Mouse (Mus musculus) retina, embryonic 14.5 days (tissue): ENCODE results near the gene Glcci1.

ENCODE experiments used
- DNase-seq: peaks from one replicate; pipeline ENCODE4 v3.0.0-alpha.2; 2015; ENCODE audit warnings: low spot score

Gene Glcci1

DNA sequence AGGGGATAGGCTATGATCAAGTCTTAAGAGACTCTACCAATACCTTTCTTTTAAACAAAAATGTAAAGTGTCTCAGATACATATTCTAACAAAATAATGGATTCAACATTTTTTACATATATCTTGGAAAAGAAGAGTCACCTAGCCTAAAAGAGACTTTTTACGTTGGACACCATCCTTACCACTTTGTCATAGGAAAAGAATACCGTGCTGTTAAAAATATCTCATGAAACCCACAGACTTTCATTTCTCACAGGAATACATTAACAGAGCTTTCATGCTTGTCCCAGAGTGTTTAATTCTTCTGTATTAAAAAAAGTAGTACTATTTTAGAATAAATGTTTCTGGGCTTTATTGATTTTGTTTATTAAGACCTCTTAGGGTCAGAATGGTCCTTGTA, 41.8 kb downstream of the Glcci1 start:
- DNase-seq = no peak

DNA sequence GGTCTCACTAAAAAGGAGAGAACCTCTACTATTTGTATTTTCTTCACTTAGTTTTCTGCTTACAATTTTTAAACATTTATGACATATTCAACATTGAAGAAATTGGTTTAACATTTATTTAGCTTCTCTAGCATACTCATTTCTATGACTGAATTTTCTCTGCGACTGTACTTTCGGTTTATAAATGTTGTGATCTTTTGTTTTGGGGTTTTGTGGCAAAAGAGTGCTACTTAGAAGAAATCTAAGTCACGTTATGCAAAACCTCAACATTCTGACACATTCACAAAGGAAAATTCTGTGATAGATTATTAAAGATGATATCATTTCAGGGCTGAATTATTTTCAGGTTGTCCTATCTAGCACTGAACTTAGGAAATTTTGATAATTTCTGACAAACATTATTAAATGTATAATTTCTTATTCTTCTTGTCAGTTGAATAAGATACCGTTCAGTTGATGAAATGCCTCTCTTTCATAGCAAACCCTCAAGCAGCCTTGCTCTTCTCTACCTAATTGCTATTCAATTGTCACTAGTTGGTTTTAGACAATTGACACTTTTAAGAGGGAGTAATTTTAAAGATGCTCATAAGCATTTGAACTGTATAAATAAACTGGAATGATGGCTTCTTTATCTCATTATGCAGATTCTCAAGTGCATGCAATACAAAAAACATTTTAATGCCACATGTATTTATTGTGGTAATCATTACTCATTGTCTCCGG, 47.6 kb downstream of the Glcci1 start:
- no peak for DNase-seq

DNA sequence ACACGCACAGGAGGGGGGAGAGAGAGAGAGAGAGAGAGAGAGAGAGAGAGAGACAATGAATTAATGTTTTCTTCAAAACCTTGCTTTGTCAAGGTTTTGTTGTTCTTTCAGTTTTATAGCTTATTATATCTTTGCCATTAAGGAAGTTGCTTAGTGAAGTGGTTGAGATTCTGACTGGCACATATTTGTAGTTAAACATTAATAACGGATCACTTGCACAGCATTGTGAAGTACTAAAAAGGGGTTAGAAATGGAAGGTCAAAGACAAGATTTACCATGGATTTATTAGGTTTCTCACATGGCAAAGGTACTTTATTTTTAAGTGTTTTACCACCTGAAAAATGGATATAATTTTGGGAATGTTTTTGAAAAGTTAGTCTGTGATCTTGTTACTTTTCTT, 51.3 kb downstream of the Glcci1 start:
- no peak for DNase-seq

DNA sequence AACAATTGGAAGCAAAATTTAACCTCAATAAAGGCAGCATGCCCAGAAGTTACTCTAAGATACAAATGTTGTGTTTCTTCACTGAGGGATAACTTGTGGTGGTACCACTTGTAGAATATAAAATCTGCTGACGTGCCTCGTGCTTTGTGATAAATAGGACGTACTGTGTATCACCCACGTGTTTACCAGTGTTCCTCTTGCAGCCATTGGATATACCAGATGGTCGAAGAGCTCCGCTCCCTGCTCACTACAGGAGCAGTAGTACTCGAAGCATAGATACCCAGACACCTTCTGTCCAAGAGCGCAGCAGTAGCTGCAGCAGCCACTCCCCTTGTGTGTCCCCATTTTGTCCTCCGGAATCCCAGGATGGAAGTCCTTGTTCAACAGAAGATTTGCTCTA, 73.0 kb downstream of the Glcci1 start:
- no peak for DNase-seq

DNA sequence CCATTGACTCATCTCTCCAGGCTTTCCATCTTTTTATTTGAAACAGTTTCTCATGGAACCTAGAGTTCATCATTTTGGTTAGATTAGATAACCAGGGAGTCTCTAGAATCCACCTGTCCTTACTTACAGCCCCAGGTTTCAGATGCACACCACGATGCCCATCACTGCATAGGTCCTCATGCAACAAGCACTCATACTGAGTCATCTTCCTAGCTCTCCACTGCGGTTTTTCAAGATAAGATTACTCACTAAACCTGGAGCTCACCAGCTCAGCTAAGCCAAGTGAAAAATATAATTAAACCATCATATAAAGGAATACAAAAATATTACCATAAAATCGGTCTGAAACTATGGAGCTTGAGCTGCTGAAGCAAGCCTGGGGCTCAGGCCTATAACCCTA, 74.5 kb downstream of the Glcci1 start:
- DNase-seq = no peak

GRCm38 (mm10) chr6:8591665-8592064, 82.3 kb downstream of the Glcci1 start:
- DNase-seq = no peak

DNA sequence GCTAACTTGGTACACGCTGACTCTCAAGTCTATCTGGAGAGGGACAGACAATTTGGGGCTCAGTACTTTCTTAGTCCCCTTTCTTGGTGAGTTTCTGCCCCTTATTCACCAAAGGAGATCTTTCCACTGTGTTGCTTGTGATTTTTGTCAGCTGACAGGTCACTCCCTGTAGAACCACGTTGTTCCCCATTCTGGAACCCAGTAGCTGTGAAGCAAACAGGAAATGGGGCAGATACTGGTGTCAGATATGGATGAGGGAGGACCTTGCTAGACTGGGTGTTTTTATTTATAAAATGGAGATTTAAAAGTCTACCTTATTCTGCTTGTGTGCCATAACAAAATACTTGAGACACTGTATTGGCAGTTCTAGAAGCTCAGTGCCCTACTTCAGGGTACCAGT, 108.0 kb downstream of the Glcci1 start:
- DNase-seq = no peak

GRCm38 (mm10) chr6:8619582-8620350, 110.4 kb downstream of the Glcci1 start:
- DNase-seq = no peak

DNA sequence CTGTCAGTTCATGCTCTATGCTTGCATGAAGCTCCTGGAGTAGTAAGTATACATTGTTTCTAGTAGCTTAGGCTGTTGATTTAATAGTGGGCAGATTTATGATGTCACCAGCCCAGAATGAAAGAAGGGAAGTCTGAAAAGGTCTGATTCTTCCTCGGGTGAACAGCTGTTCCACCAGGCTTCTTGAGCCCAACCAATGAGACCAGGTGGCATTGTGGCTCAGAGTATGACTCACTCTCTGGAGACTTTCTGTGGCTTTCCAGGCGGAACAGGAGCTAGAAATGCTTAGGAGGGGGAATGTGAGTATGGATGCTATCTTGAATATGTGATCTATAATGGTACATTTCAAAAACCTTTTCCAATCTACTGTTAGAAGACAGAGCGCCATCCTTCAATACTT, 113.6 kb downstream of the Glcci1 start:
- DNase-seq = no peak

- DNase-seq = no peak
Observed at GRCm38 (mm10) chr6:8628226-8628625, 118.8 kb downstream of the Glcci1 start.

DNA sequence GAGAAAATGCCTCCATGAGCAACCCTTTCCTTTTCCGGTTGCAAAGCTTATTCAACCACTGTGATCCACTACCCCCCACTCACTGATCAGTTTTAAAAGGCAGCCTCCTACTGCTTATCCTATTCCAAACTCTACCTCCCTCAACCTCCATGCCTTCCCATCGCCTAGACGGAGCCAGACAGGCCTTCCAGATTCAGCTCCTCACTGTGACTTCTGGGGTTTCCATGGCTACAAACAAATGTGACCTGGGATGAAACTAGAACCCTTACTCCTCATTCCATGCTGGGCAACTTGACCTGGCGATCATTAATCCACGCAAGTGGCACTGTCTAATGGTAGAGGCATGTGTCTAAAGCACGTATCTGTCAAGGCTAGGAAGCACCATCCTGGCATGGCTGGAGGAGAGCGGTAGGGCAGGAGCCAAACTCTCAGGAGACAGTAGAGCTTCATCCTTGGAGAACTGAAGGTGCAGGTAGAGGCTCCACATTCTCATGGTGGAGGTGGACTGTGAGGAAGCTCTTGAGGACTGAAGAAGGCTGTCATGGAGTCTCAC, 119.4 kb downstream of the Glcci1 start:
- DNase-seq = no peak

- no peak for DNase-seq
Observed at GRCm38 (mm10) chr6:8630531-8630930, 121.1 kb downstream of the Glcci1 start.

GRCm38 (mm10) chr6:8631362-8631761, 122.0 kb downstream of the Glcci1 start:
- DNase-seq = no peak

DNA sequence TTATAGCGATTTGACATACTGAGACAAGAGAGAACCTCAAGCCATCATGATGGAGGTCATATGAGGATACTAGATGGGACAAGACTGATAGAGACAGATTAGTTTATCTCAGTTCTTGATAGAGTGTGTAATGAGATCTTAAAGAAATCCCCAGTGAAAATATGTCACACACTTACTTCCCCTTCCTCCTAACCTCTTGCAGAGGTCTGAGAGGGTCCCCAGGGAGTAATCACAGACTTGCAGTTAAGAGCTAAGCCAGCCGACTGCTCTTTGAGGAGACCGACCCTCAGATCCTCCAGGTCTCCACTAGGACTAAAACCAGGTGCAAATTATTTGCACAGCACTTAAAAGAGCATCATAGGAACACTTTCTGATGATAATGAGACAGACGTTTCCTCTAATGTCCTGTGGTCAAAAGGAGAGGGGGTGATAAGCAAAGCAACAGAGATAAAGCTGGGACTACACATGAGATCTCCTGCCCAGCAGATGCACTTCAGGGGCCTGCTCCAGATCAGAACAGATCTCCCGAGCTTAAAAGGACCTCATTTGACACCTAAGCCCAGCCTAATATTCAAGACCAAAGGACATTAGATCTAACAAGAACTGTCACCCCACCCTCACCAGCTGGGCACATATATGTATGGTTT, 122.7 kb downstream of the Glcci1 start:
- DNase-seq = no peak

DNA sequence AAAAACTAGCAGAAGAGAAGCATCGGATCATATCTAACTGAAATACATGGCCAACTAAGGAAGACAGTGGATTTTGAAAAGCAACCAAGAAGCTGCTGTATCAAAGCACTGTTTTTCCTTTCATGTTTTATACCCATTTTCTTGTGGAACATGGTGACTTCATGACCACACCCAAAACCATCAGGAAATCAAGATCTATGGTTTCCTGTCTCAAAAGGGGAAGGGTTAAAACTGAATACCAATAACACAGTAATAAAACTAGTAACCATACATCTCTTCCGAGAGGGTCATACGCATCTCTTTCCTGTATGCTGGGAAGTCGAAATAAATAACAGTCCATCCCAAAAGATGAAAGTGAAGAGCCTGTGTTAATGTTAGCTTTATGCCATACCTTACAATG, 123.3 kb downstream of the Glcci1 start:
- DNase-seq = no peak

DNA sequence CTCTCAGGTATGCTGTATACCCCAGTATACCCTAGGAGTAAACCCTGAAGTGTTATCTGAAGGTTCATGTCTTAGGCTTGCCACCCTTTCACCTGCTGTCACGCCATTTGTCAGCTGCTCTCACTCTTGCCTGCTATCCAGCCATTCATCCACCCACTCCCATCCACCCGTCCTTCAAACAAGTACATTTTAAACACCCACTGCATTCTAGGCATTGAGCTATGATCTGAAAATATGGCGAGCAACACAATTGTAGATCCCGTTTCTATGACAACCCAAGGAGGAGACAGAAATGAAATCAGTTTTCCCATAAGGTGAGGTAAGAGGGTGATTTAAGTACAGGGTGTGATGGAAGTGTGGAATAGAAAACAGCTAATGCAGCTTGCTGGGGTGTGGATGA, 128.7 kb downstream of the Glcci1 start:
- no peak for DNase-seq

- DNase-seq = no peak
Observed at GRCm38 (mm10) chr6:8638899-8639298, 129.5 kb downstream of the Glcci1 start.

GRCm38 (mm10) chr6:8639526-8639925, 130.1 kb downstream of the Glcci1 start:
- no peak for DNase-seq

DNA sequence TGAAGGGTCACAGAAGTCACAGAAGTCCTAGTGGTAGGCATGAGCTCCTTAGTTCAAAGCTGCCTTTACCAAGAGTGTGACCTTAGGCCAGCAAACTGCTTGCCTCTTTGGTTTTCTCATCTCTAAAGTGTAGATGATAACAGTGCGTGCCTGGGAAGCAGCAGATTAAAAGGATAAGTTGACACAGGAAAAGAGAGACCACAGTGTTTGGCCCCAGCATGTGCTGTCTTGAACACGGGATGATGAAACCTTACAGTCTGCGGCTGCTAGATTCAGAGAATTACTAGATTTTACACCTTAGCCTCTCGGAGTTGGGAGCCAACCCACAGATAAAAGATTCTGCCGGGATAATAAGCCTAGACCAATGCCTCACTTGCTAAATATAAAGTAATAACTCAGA, 131.5 kb downstream of the Glcci1 start:
- no peak for DNase-seq

DNA sequence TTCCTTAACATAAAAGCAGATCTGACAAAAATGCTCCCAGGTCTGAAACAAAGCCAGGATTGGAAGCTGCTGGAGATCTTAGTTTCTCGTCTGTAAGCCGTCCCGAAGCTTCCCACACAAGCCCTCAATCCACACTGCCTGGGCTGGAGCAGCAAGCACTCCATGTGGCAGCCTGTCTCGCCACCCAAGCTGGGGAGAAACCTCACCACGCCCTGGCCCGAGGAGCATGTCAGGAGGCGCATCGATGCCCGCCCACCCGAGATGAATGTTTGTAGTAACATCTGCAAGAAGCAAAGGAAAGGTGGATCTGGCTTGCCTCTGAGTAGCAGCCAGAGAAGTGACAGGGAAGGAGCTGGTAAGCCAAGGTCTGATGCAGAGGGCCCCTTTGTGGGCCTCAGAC, 135.3 kb downstream of the Glcci1 start:
- no peak for DNase-seq

GRCm38 (mm10) chr6:8645708-8646107, 136.3 kb downstream of the Glcci1 start:
- no peak for DNase-seq
